In the genomic region with DNA sequence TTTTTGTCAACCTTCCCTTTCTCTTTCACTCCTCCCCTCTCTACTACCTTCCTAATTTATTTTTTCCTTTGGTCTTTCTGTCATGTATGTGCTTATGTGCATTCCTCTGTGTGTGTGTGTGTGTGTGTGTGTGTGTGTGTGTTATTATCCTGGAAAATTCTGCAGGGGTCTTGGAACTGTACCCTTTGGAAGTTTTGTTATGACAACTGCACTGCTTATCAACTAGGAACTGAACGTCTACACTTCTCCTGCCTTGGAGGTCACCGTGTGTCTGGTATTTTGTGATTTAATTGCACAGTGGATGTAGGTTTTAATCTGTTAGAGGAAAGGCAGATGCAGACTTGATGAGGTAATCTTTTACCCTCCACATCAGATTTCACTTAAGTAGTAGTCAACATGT, we compare ENCODE assay signal across 16 mouse cellular contexts.
"Had no signal": no experiment of that assay in that cellular context is flagged by ENCODE, and none has a peak within 500 bp of the region (broad histone marks: within the 10 kb centered on the region; RNA-seq: fewer than 3 reads in every experiment).

No protein-coding gene starts in this region.

- H3K4me3 ChIP-seq: kidney, embryonic 15.5 days; liver, embryonic 13.5 days; neural tube, embryonic 12.5 days; stomach, embryonic 15.5 days had no signal

- H3K4me1 ChIP-seq: liver, embryonic 13.5 days; neural tube, embryonic 12.5 days; stomach, embryonic 15.5 days had no signal

- H3K36me3 ChIP-seq: kidney, embryonic 15.5 days; liver, embryonic 13.5 days; neural tube, embryonic 12.5 days; stomach, embryonic 15.5 days had no signal

- H3K9ac ChIP-seq: kidney, embryonic 15.5 days; liver, embryonic 13.5 days; neural tube, embryonic 12.5 days; stomach, embryonic 15.5 days had no signal

- H3K27ac ChIP-seq: kidney, embryonic 15.5 days; liver, embryonic 13.5 days; neural tube, embryonic 12.5 days; stomach, embryonic 15.5 days had no signal

- H3K9me3 ChIP-seq: kidney, embryonic 15.5 days; liver, embryonic 13.5 days; neural tube, embryonic 12.5 days; stomach, embryonic 15.5 days had no signal

- DNase-seq: kidney, adult 11 months; kidney, adult 8-10 months; kidney, postnatal 10 days; kidney, postnatal 36 days; left cerebral cortex, postnatal 4 days; liver, embryonic 13.5 days; lung, adult 2 months; lung, postnatal 14 days; lung, postnatal 4 days; midbrain, embryonic 14.5 days; right cerebral cortex, postnatal 25 days; spleen, adult 18-20 months; thymus, postnatal 25 days had no signal

- H3K4me2 ChIP-seq: kidney, embryonic 15.5 days; liver, embryonic 13.5 days; neural tube, embryonic 12.5 days; stomach, embryonic 15.5 days had no signal

- H3K27me3 ChIP-seq: kidney, embryonic 15.5 days; liver, embryonic 13.5 days; neural tube, embryonic 12.5 days; stomach, embryonic 15.5 days had no signal
